Mouse (Mus musculus): ENCODE measurements around the gene Rps10.

DNA sequence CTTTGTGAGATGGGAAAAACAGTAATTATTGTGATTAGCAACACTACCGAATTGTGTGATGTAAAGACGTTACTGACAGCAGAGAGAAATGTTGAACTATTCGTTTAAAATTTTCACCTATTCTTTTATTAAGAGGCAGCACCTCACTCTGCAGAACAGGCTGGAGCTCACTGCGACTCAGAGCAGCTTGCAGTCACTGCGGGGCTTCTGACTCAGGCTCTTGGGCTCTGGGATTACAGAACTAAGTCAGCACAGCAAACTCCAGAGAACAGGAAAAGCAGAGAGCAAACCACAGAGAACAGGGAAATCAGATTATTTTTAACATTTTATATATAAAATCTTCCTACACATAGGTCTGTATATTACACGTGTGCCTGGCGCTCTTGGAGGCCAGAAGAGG is 26.9 kb downstream of the Rps10 start:
- TF ChIP-seq GATA1 (IDR thresholded peaks at IDR 0.05; ENCODE audit: borderline replicate concordance, low read length) (no peak), FLI1 (IDR thresholded peaks at IDR 0.05; ENCODE audit: low read length) (no peak)

Data from megakaryocyte, embryonic 14.5 days (primary cell).